Mouse (Mus musculus): Measurements from ENCODE around the gene Klhl22.
"Not testable (repeated sequence)": the region's sequence is repeated elsewhere in the genome, so short reads cannot be mapped to it uniquely, and the experiment has no call there.

Gene Klhl22

DNA sequence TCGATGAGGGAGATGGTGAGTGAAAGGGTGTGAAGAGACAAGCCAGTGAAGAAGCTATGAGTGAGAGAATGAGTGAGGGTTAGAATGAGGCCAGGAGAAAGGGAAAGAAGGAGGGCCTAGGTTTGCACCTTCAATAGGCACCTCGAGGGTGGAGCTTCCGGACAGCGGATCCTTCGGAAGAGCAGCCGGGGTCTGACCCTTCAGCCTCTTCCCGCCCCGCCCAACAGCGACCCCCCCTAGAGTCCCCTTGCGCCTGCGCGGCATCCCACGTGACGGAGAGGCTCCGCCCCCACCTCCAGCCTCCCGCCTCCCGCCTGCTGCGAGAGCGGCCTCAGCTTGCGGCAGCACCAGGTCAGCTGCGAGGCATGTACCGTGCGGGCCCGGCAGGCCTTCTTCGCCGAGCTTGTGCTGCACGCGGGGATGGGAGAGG is at the start of gene Klhl22:
Gene Klhl22 (plus strand): TSS at position 275 of the 430 bp plus-strand sequence.
- peak; percentile 98 for DNase-seq (ENCODE audit: low spot score)

GRCm38 (mm10) chr16:17717791-17718190 is 41.6 kb upstream of the Klhl22 start:
- no peak for DNase-seq (ENCODE audit: low spot score)

- DNase-seq (ENCODE audit: low spot score), result no peak
These were observed 38.2 kb upstream of the Klhl22 start for GRCm38 (mm10) chr16:17721114-17721808.

DNA sequence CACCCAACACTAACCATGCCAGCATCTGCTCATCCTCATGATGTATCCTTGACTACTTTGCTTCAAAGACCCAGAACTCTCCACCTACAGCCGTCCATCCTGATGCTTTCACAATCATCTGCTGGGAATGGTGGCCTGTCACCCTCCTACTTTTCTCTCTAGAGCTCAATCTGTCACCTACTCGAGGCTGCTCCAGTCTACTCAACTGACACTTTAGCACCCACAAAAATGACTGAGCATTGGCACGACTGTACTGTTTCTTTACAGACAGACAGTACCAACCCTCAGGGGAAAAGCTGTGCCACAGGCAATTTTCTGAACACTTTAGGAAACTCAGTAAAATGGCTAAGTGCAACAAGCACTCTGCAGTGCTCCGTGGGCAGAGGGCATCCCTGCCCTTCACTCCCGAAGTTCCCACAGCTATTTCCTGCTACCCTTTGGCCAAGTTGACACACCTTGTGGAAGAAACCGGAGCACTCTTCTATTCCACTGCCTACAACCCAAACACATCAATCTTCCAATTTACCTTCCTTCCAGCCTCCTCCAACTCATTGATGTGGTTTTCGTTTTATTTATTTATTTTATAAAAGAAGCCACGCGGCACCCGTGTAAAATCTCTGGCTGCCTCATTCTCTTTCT is 37.5 kb upstream of the Klhl22 start:
- DNase-seq (ENCODE audit: low spot score), result no peak

DNA sequence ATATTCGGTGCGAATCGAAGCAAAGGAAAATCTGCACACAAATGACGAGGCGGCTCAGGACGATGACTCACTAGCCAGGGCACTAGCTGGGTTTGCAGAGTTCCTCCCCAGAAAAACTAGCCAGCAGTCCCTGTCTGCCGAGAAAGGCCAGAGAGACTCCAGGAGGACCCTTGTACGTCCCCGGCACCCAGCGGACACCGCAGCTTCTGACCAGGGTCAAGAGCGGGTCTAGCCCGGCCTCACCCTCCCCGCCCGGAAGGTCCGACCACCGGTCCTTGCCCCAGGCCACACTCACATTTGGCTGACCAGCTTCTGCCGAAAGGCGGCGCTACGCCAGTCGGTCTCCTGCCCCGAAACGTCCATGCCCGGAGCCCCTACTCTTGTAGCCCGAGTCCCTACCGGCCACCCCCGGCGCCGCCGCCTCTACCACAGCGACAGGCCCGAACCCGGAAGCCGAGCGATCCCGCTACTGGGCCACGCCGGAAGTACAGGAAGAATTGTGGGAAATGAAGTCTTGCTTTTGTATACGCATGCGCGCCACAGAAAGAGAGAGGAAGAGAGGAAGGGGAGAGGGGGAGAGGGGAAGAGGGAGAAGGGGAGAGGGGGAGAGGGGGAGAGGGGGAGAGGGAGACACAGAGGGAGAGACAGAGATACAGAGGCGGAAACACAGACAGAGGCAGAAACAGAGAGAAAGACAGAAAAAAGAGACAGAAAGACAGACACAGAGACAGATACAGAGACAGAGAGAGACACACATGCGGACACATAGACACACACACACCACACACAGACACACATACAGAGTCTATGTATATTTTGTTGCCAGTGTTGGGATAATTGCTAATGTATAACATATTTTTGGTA is 36.7 kb upstream of the Klhl22 start:
- peak; percentile 89 for DNase-seq (ENCODE audit: low spot score)

- DNase-seq (ENCODE audit: low spot score), result no peak
These were observed 36.1 kb upstream of the Klhl22 start for GRCm38 (mm10) chr16:17723325-17723626.

DNA sequence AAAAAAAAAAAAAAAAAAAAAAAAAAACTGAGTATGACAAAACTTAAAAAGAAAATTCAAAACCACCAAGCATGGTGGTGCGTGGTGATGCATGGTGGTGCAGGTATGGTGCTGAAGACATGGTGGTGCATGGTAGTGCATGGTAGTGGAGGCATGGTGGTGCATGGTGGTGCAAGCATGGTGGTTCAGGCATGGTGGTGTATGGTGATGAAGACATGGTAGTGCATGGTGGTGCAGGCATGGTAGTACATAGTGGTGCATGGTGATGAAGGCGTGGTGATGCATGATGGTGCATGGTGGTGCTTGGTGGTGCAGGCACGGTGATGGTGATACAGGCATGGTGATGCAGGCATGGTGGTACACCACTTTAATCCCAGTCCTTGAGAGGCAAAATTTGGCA is 35.0 kb upstream of the Klhl22 start:
- DNase-seq (ENCODE audit: low spot score), result no peak

DNA sequence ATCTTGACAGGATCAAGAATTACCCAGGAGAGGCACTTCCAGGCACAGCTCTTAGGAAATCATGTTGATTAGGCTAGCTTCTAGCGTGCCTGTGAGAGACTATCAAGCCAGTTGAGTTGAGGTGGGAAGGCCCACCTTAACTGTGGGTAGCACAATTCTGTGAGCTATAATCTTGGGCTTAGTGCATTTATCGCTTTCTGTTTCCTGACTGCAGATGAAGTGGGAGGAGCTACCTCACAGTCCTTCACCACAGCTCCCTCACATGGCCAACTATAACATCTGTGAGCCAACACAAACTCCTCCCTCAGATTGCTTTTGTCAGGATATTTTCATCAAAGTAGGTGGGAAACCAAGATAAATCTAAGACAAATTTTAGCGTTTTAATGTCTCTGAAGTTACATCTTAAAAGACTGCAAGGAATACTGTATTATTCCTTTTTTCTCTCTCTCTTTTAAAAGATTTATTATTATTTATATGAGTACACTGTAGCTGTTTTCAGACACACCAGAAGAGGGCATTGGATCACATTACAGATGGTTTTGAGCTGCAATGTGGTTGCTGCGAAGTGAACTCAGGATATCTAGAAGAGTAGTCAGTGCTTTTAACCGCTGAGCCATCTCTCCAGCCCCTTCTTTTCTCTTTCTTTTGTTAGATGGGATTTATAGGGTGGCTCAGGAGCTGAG is 32.1 kb upstream of the Klhl22 start:
- DNase-seq (ENCODE audit: low spot score), result no peak

GRCm38 (mm10) chr16:17729974-17730373 is 29.4 kb upstream of the Klhl22 start:
- DNase-seq (ENCODE audit: low spot score), result no peak

- no peak for DNase-seq (ENCODE audit: low spot score)
These were observed 27.4 kb upstream of the Klhl22 start for GRCm38 (mm10) chr16:17732021-17732420.

DNA sequence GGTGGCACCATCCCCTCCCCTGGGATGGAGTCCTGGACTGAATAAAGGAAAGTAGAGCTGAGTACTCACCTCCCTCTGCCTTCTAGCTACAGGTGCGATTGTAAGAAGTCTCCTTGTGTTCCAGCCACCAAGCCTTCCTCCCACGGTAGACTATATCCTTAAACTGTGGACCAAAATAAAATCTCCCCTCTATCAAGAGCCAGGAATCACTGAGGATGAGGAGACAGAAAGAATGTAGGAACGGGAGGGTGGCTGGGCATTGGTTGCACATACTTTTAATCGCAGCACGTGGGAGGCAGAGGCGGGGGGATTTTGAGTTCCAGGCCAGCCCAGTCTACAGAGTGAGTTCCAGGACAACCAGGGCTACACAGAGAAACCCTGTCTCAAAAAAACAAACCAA is 27.0 kb upstream of the Klhl22 start:
- DNase-seq (ENCODE audit: low spot score), result no peak

DNA sequence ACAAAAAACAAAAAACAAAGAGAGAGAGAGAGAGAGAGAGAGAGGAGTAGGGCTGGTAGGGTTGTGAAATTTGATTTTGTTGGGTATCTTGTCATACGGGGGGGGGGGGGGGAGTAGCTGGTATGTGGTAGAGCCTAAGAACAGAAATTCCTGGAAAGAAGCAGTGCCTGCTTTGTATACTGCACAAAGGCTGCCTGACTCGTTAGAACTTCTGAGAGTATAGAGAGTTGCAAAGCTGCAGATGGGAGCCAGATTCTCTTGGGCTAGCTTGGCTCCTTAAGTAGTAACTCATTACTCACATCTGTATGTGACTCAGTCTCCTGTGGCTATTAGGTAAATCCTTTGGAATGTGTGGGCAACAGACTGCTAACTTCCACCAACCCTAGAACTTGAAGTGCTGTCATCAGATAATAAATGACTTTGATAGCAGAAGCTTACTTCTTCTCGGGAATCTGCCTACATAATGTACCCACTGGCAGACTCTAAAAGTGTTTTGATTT is 26.5 kb upstream of the Klhl22 start, which contains the start of gene Med15:
Gene Med15 (minus strand): TSS at position 51 of the 500 bp plus-strand sequence.
- no peak for DNase-seq (ENCODE audit: low spot score)

- DNase-seq (ENCODE audit: low spot score), result no peak
These were observed 25.8 kb upstream of the Klhl22 start for GRCm38 (mm10) chr16:17733646-17734045.

DNA sequence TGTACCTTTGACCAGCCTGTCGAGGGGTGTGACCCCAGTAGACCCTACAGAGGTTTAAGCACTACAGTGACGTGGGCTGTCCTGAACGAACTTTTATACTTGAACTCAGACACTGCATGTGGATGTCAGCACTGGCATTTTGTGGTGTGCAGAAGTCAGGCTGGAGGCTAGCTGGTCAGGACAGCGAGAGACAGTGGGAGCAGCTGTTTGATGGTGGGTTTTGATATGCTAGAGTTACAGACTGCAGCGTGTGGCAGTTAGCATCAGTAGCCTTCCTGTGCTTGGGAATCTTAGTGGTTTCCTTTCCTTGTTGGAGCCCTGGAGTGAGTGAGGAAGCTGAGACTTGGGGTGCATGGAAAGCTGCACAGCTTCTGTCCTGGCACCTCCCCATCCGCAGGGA is 24.5 kb upstream of the Klhl22 start:
- not testable (repeated sequence) for DNase-seq (ENCODE audit: low spot score)

DNA sequence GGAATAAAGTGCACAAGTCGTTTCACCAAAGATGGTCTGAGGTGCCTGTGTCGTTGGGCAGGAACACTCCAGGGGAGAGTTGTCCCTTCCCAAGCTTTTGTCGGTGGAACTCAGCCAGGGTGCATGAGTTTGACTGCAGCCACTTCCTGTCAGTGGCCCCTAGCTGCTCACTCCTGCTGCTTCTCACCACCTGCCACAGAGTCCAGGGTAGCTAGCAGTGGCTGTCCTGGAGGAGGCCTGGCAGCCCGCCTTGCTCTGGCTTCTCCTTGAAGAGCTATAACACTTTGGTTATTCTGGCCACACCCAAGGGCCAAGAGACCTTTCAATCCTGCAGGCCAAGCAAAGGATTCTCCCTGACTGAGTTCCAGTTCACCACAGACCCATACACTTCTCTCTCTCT is 23.3 kb upstream of the Klhl22 start:
- DNase-seq (ENCODE audit: low spot score), result no peak

DNA sequence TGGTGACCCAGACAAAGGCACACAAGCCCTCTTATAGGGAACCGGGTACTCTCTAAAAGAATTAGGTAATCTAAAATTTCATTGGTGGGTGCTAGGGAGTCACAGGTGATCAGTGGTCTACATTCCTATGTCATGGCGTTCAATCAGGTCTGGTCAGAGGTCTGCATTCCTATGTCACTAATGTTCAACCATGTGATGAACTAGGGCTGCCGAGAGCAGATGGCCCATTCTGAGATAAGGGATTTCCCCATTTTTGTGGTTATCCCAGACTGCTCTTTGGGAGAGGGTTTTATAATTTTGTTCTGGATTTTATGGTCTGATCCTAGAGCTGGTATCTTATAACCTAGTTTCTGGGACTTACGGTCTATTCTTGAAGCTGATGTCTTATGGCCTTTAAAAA is 19.3 kb upstream of the Klhl22 start:
- DNase-seq (ENCODE audit: low spot score), result no peak

GRCm38 (mm10) chr16:17742810-17743209 is 16.6 kb upstream of the Klhl22 start:
- no peak for DNase-seq (ENCODE audit: low spot score)

DNA sequence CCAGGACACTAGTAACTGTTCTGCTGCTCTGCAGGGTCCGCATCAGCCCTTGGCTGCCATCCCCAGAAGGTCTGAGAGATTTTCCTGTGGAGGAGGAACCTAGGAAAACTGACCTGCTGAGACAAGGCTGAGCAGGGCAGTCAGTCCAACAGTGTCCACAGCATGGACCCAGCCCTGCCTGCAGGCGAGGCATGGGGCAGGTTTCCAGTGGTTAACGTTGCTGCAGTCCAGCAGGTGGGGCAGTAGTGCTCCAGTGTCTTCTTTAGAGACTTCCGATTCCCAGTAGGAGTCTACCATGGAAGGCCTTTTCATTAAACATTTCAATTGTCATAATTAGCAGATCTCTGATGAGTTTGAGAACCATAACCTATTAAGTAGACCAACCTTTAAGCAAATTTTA is 16.1 kb upstream of the Klhl22 start:
- peak; percentile 53 for DNase-seq (ENCODE audit: low spot score)

GRCm38 (mm10) chr16:17744536-17744935 is 14.9 kb upstream of the Klhl22 start:
- no peak for DNase-seq (ENCODE audit: low spot score)

GRCm38 (mm10) chr16:17745067-17745466 is 14.4 kb upstream of the Klhl22 start:
- DNase-seq (ENCODE audit: low spot score), result no peak

GRCm38 (mm10) chr16:17753001-17753400 is 6.4 kb upstream of the Klhl22 start:
- peak; percentile 54 for DNase-seq (ENCODE audit: low spot score)

GRCm38 (mm10) chr16:17753686-17754085 is 5.7 kb upstream of the Klhl22 start:
- DNase-seq (ENCODE audit: low spot score), result no peak
